Mouse (Mus musculus) lung, embryonic 16.5 days (tissue): Measurements from ENCODE around the gene Espnl. TPM values are rescaled to one million over a fixed set of nuclear protein-coding genes. Genes with fewer than 3 reads are reported as not detected.

Experiments used
- ATAC-seq: fragments of 200-750 bp; cut with Nextera tagmentation; 2 replicates; pipeline ENCODE4 v1.8.0; 2017; ENCODE audit warnings: low read depth, mild to moderate bottlenecking, moderate library complexity
- H3K27ac ChIP-seq: fragments of 300-500 bp; sonication (generic); 2 replicates; pipeline ENCODE4 v1.5.1; 2014; ENCODE audit warnings: mild to moderate bottlenecking, control low read depth, low read length
- H3K27me3 ChIP-seq: fragments of 300-500 bp; sonication (generic); 2 replicates; pipeline ENCODE4 v1.6.1; 2014; ENCODE audit warnings: low read depth, low read length, mixed read lengths; ENCODE audit not compliant: control insufficient read depth, insufficient read depth
- H3K36me3 ChIP-seq: fragments of 300-500 bp; sonication (generic); 2 replicates; pipeline ENCODE4 v1.6.1; 2014; ENCODE audit warnings: low read length; ENCODE audit not compliant: control insufficient read depth, insufficient read depth
- H3K4me1 ChIP-seq: fragments of 300-500 bp; sonication (generic); replicated peaks from 2 replicates; pipeline ENCODE4 v1.6.1; 2014; ENCODE audit warnings: low read length, mixed read lengths; ENCODE audit not compliant: control insufficient read depth, insufficient read depth
- H3K4me2 ChIP-seq: fragments of 300-500 bp; sonication (generic); 2 replicates; pipeline ENCODE4 v1.6.1; 2014; ENCODE audit warnings: low read depth, low read length, control low read depth
- H3K4me3 ChIP-seq: fragments of 300-500 bp; sonication (generic); 2 replicates; pipeline ENCODE4 v1.5.1; 2014; ENCODE audit warnings: mild to moderate bottlenecking, low read length, control low read depth
- H3K9ac ChIP-seq: fragments of 300-500 bp; sonication (generic); 2 replicates; pipeline ENCODE4 v1.6.1; 2014; ENCODE audit warnings: low read length, control low read depth
- H3K9me3 ChIP-seq: fragments of 300-500 bp; sonication (generic); 2 replicates; pipeline ENCODE4 v1.6.1; 2016; ENCODE audit warnings: low read length; ENCODE audit not compliant: control insufficient read depth
- WGBS: fragments of 180-500 bp; shearing (Covaris S2); extraction: QIAGEN DNeasy Blood & Tissue Kit; methylation state at CpG from one replicate; pipeline ENCODE4 v1.1.7; 2014; 5-methylcytosine and 5-hydroxymethylcytosine counted together
- polyA plus RNA-seq: library from polyadenylated mRNA; unstranded; fragments of >200 nt; fragmentation: Nextera tagmentation; extraction: Ambion mirVana; gene quantifications from 2 replicates; pipeline ENCODE4 v1.2.1, GENCODE M21; 2015

Gene Espnl
- polyA plus RNA-seq, 1 experiment from 2014 or later, result not detected

DNA sequence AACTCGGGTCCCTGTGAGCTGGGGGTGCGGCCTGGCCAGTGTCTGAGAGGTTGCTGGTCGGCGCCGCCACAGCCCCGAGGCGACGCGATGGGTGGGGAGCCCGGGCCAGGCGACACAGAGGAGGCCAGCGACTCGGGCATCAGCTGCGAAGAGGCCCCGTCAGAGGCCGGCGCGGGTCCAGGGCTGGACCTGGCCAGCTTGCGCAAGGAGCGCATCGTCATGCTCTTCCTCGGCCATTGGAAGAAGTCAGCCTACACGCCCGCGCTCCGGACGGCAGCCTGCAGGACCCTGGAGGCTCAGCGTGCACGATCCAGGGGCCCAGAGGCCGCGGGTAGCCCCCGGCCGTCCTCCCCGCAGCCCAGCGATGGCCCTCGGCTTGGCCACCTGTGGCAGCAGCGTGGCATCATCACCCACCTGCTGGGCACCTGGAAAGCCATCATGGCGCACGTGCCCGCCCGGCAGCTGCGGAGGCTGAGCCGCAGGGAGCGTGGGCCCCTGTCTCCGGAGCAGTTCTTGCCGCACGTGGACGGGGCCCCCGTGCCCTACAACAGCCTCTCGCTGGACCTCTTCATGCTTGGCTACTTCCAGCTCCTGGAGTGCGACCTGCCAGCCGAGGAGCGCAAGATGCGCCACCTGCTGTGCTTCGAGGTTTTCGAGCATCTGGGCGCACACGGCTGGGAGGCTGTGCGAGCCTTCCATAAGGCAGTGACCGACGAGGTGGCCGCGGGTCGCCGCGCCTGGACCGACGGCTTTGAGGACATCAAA lies 23.2 kb downstream of the Espnl start:
- H3K9ac ChIP-seq, result no peak overlapping the region
- no peak overlapping the region for H3K27ac ChIP-seq
- peak; percentile 21; the same call in 1 of the 2 replicates for ATAC-seq

DNA sequence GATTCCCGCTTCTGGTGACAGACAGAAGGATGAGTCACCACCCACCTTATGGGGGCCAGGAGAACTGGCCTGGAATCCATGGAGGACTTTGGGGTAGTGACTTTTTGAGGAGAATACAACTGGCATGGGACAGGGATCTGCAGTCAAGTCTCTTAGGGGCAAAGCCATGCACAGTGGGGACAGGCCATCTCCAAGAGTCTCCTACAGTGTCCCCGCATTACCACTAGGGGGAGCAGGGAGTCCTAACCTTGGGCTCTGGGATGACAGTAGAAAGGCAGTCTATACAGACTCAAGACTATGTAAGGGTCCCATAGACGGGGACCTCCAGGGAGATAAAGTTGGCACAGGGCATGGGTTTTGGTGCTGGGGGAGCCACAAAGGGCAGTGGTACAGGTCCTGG lies 25.0 kb downstream of the Espnl start:
- H3K9ac ChIP-seq, result no peak overlapping the region
- H3K4me1 ChIP-seq, result no peaks in the 10 kb centered on the region; the same call in 1 of the 2 replicates
- no peaks in the 10 kb centered on the region for H3K36me3 ChIP-seq
- WGBS, result 37% methylated on average over 3 of the region's 3 CpGs
- no peak overlapping the region for H3K4me2 ChIP-seq
- H3K27ac ChIP-seq, result no peak overlapping the region
- H3K27me3 ChIP-seq, result peaks cover 40% of the 10 kb centered on the region
- ATAC-seq, result peak; percentile 69
- no peaks in the 10 kb centered on the region for H3K9me3 ChIP-seq
- no peak overlapping the region for H3K4me3 ChIP-seq

More for the DNA sequence above, 23.2 kb downstream of the Espnl start:
- H3K9me3 ChIP-seq, result no peaks in the 10 kb centered on the region
- H3K4me3 ChIP-seq, result peak overlapping the region; percentile 31
- H3K4me1 ChIP-seq, result no peaks in the 10 kb centered on the region; the same call in 1 of the 2 replicates
- peak overlapping the region; percentile 42 for H3K4me2 ChIP-seq
- 3% methylated on average over 64 of the region's 68 CpGs for WGBS
- H3K36me3 ChIP-seq, result no peaks in the 10 kb centered on the region
- H3K27me3 ChIP-seq, result peaks cover 40% of the 10 kb centered on the region

DNA sequence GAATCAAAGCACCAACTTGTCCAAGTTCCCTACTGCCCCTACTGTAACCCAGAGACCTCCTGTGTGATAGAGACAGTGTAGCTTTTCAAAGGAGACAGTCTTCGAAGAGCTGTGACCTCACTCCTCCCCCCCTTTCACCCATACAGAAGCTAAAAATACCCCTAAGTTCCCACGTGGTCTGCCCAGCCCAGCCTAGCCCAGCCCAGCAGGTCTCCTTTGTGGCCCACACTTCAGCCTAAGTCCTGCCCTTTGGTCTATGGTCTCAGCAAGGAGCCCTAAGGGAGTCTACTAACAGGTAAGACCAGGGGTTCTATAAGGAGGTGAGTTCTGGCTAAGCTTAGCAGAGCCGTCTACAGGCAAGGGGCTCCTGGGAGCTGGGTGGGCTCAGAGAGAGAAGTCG lies 29.0 kb downstream of the Espnl start, which contains the start of gene Klhl30:
TSS of gene Klhl30 (plus strand) at position 176 of the 400 bp plus-strand sequence.
- H3K4me3 ChIP-seq, result no peak within 1 kb of the TSS
- peaks cover 10% of the 10 kb centered on the region for H3K27me3 ChIP-seq
- no peak for ATAC-seq
- H3K36me3 ChIP-seq, result no peaks in the 10 kb centered on the region
- no peak within 1 kb of the TSS for H3K27ac ChIP-seq
- no peak within 1 kb of the TSS for H3K4me2 ChIP-seq
- 49% methylated on average over 4 of the region's 4 CpGs for whole genome bisulfite sequencing
- H3K9ac ChIP-seq, result no peak within 1 kb of the TSS
- no peaks in the 10 kb centered on the region for H3K4me1 ChIP-seq
- H3K9me3 ChIP-seq, result no peaks in the 10 kb centered on the region

DNA sequence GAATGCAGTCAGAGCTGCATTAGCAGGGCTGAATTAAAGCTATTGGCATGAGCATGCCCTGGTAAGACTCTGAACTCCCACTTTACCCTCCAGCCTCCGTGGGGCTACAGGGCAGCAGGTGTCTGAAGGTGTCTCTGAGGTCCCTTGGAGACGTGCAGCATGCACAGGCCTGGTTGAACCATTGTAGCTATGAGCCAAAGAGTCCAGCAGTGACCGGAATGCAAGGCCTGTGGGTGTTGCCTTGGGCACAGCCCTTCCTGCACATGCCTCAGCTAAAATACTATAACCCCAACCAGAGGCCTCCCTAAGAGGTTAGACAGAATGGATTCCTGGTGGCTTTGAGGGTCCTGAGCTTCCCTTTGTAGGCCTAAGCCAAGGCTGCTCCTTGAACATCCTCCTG lies 29.4 kb downstream of the Espnl start:
- no peak overlapping the region for H3K27ac ChIP-seq
- 70% methylated on average over 3 of the region's 3 CpGs for WGBS
- H3K4me2 ChIP-seq, result no peak overlapping the region
- no peaks in the 10 kb centered on the region for H3K4me1 ChIP-seq
- no peak overlapping the region for H3K4me3 ChIP-seq
- peaks cover 6% of the 10 kb centered on the region for H3K27me3 ChIP-seq
- ATAC-seq, result no peak
- H3K9me3 ChIP-seq, result no peaks in the 10 kb centered on the region
- H3K36me3 ChIP-seq, result no peaks in the 10 kb centered on the region
- H3K9ac ChIP-seq, result no peak overlapping the region

DNA sequence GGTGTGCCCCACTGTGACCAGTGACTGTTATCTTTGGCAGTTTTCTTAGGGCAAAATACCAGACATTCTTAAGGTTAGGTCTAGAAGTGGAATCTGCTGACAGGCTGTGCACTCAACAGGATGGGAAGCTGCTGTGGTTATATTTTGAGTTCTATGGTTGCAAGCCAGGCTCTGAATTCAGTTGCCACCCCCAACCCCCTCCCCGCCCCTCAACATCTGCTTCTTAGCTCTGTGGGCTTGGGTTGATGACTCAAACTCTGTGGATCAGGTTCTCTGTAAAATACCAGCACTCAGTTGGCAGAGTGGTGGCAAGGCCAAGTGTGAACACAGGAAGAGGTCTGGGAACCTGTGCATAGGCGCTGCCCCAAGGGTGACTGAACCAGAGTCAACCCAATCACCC lies 30.4 kb downstream of the Espnl start:
- ATAC-seq, result no peak
- H3K4me2 ChIP-seq, result no peak overlapping the region
- no peaks in the 10 kb centered on the region for H3K27me3 ChIP-seq
- no peaks in the 10 kb centered on the region for H3K4me1 ChIP-seq
- H3K4me3 ChIP-seq, result no peak overlapping the region
- no peaks in the 10 kb centered on the region for H3K36me3 ChIP-seq
- WGBS, result 87% methylated on average over 2 of the region's 2 CpGs
- no peak overlapping the region for H3K9ac ChIP-seq
- no peak overlapping the region for H3K27ac ChIP-seq
- no peaks in the 10 kb centered on the region for H3K9me3 ChIP-seq

DNA sequence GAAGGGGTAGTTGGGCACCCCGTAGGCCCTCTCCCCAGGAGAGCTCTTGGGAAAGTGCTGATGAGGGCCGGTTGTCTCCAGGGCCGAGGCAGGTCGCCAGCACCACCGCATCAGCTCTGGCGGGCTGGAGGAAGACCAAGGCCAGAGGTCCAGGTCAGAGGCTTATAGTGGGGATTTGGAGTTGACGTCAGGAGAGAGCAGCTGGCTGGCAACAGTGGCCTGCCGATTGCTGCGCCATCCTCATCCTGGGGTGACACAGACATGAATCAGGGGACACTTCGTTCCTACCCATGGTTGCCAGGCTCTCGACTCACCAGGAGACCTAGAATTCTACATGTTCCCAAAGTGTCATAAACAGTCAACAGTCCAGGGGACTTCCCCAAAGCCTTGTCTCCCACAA lies 34.2 kb downstream of the Espnl start:
- no peaks in the 10 kb centered on the region for H3K9me3 ChIP-seq
- ATAC-seq, result no peak

DNA sequence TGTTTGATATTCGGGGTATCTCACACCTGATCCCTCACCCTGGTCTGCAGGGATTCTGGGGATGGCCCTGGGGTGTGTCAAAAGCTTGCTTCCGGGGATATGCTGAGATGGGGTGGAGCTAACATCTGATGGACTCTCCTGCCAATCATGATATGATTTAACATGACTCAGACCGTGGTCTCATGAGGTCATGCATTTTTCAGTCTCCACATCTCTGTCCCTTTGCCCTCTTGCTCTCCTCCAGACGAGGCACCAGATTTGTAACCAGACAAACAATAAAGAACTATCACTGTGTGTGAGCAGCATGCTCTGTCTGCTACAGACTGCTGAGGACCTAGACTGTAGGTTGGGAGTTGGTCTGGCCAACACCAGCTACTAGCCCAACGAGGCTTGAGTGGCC lies 40.2 kb downstream of the Espnl start:
- Histone ChIP-seq H3K27me3 (no peaks in the 10 kb centered on the region), H3K9ac (no peak overlapping the region), H3K27ac (no peak overlapping the region), H3K9me3 (no peaks in the 10 kb centered on the region), H3K36me3 (no peaks in the 10 kb centered on the region), H3K4me1 (peaks cover 4% of the 10 kb centered on the region; the same call in 1 of the 2 replicates), H3K4me3 (no peak overlapping the region), H3K4me2 (no peak overlapping the region)
- 64% methylated on average over 5 of the region's 5 CpGs for WGBS
- no peak for ATAC-seq

More for the DNA sequence above, 34.2 kb downstream of the Espnl start:
- Histone ChIP-seq H3K4me2 (no peak overlapping the region), H3K36me3 (no peaks in the 10 kb centered on the region), H3K27ac (no peak overlapping the region), H3K9ac (no peak overlapping the region), H3K4me3 (no peak overlapping the region), H3K27me3 (no peaks in the 10 kb centered on the region), H3K4me1 (no peaks in the 10 kb centered on the region)
- WGBS, result 68% methylated on average over 11 of the region's 11 CpGs

DNA sequence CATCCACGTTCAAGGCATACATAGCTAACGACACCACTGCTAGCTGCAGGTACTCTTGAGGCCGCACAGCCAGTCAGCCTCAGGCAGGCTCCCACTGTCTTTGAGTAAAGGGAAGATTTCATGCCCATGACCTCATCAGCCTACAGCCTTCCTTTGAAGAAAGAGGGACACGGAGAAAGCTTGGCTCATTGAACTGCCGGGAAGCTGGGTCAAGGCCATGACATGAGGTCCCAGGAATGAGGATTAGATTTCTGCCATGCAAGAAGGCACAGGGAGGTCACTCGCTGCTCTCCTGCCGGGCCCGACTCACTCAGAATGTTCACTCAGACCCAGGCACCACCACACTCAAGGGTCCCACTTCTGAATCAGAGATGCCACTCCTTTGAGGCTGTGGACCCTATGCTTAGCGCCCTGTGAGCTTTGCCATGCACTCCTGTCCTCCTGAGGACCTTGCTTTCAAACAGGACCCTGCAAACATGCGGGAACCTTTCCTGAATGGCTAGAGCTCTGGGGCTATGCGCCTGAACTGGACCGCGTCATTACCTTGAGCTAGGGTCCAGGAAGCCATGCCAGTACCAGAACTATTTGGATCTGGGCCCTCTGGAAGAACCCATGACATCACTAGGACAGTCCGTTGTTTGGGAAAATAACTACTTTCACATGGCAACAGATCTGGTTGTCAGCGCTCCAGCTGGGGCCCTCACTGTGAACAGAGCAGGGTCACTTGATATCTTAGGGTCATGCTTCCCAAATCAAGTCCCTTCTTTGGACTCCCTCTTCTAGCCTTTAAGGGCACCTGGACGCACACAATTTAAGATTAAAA lies 43.2 kb downstream of the Espnl start:
- no peak for ATAC-seq
- Histone ChIP-seq H3K36me3 (0 out of 2 replicates have a peak, but pooled peaks cover 2% of the 10 kb centered on the region), H3K9ac (no peak overlapping the region), H3K27me3 (no peaks in the 10 kb centered on the region), H3K4me2 (no peak overlapping the region), H3K27ac (no peak overlapping the region), H3K9me3 (no peaks in the 10 kb centered on the region), H3K4me1 (peaks cover 4% of the 10 kb centered on the region; the same call in 1 of the 2 replicates), H3K4me3 (no peak overlapping the region)
- WGBS, result 93% methylated on average over 16 of the region's 16 CpGs

DNA sequence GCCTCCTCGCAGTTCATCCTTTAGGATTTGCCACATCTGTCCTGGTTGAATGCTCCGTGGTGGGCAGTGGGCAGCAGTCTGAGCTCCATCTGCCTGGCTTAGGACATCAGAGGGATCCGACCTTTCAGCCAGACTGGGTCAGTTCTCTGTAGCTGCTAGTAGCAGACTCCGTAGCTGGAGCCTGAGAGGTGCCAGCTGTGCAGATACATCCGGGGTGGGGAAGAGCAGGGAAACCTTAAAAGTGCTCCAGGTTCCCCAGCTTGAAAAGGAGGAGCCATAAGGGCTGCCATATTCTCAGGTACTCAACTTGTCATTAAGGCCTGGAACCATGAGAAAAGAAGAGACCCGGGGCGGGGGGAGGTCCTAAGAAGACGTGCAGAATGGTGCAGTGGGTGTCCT lies 43.9 kb downstream of the Espnl start:
- 22% methylated on average over 8 of the region's 8 CpGs for WGBS
- peaks cover 4% of the 10 kb centered on the region; the same call in 1 of the 2 replicates for H3K4me1 ChIP-seq
- H3K4me3 ChIP-seq, result peak overlapping the region; percentile 56
- peak overlapping the region; percentile 77 for H3K9ac ChIP-seq
- H3K27ac ChIP-seq, result no peak overlapping the region
- no peaks in the 10 kb centered on the region for H3K9me3 ChIP-seq
- H3K27me3 ChIP-seq, result no peaks in the 10 kb centered on the region
- H3K36me3 ChIP-seq, result peaks cover 3% of the 10 kb centered on the region; the same call in 1 of the 2 replicates
- peak; percentile 27; the same call in 1 of the 2 replicates for ATAC-seq
- peak overlapping the region; percentile 96 for H3K4me2 ChIP-seq
